Mouse (Mus musculus): ENCODE measurements around the gene Rsf1.

The Rsf1 gene

DNA sequence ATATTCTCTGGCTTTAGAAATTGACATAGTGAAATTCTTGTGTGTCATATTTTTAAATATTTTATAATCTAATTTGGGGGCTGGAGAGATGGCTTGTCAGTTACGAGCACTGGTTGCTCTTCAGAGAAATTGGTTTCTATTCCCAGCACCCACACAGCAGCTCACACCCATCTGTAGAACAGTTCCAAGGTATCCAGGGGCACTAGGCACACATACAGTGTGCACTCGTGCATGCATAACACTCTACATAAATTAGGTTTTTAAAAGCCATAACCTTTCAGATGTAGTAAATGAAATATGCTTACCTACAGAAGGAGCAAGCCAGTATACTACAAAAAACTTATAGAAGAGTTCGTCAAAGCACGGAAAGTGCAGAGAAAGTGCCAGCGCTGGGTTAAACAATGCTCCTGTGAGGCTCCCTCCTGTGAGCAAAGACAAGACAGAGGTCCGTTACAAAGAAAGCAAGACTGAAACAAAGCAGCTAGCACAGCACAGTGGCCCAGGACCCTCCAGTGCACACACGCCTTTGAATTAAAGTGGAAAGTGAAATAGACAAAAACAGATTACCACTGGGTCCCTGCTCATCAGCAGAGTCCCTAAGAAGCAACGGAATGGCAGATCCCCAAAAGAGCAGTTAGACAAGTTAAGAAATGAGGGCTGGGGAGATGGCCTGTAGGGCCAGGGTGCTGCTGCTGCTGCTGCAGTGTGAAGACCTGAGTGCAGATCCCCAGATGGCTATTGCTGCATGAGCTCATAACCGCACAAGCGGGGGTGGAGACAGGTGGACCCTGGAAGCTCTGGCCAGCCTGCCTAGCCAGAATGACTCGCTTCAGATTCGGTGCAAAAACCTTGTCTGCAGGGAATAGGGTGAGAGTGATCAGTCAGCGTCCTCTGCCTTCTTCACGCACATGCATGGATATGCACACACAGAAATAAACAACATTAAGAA lies 149.3 kb downstream of the Rsf1 start:
- DNase-seq, result no peak

DNA sequence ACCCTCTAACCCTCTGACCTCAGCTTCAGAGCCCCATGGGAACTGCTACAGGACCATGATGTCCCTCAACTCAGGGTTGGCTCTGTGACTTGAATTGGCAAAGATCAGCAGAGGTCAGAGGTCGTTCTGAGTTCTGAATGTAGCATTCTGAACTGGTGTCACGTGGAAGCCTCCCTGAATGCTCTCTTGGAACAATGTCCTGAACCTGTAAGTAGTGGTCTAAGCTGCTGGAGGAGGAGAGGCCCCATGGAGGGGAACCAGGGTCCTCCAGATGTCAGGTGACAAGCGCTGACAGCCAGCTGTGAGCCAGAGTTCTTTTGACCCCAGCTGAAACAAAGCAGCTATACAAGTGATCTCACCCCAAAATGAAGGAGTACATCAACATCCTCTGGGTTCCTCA lies 150.7 kb downstream of the Rsf1 start:
- DNase-seq, result peak; percentile 75

DNA sequence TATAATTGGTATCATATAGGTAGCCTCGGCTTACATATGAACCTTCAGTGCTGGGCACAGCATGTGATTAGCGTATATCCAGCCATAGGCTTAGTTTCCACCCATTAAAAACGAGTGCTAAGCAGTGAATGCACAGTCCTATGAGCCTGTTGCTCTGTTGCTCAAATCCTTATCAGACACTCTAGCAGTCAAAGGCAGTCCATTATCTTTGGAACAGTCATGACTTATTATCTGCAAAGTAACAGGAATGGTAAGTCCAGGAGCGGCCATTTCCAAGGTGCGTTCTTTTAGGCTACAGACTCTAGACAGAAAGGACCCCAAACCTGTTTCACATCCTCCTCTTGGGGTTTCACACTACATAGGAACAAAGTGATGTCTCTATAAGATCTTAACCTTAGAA lies 153.9 kb downstream of the Rsf1 start:
- DNase-seq, result no peak

DNA sequence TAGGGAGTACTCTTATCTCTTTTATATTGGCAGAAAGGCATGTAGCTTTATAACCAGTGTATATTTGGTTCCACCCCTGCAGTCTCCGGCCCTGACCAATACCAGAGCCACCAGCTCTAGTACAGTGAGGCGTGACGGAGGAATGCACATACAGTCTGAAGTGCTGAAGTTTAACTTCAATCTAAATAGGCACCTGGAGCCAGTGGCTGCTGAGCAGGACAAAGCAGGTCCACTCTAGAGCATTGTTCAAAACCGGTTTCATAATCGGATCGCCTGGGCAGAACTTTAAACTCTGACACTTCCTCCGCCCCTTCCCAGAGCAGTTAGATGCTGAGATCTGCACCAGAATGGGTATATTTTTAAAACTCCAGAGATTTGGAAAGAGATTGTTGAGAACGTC lies 155.3 kb downstream of the Rsf1 start:
- DNase-seq, result peak; percentile 47

DNA sequence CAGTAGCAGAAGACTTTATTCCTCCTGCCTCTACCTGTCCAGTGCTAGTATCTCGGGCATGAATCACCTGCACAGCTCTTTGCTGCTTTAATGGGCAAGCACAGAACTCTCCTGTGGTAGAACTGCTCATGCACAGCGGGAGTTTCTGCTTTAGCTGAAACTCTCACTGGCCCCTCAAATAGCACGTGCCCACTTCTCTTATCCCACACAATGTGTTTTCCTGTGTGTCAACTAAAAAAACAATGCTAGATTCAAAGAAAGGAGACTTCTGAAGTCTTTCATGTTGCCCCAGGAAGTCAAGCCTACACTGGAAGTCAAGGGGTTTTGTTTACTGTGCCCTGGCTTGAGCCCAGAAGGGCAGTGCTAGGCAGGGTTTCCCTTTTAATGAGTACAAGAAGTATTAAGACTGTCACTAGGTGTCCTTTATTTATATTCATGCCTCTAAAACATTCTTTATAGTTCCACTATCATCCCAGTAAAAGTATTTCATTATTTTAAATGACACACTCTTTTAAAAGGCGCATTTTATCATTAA lies 156.3 kb downstream of the Rsf1 start:
- DNase-seq, result peak; percentile 51

DNA sequence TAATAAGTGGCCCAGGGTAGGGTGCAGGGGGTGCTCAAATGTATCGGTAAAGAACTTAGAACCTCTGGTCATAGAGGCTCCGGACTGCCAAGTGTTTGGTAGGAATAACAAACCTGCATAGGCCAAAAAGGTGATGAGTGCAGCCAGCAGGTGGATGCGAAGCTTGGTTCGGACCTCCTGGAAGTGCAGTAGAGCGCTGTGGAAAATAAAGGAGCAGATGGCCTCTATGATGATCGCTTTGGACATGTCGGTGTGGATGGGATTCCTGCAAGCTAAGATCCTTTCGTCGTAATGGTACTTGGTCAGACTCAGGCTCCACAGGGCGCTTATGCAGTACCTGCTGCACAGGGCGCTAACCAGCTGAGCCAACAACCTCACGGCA lies 157.6 kb downstream of the Rsf1 start:
- no peak for DNase-seq

DNA sequence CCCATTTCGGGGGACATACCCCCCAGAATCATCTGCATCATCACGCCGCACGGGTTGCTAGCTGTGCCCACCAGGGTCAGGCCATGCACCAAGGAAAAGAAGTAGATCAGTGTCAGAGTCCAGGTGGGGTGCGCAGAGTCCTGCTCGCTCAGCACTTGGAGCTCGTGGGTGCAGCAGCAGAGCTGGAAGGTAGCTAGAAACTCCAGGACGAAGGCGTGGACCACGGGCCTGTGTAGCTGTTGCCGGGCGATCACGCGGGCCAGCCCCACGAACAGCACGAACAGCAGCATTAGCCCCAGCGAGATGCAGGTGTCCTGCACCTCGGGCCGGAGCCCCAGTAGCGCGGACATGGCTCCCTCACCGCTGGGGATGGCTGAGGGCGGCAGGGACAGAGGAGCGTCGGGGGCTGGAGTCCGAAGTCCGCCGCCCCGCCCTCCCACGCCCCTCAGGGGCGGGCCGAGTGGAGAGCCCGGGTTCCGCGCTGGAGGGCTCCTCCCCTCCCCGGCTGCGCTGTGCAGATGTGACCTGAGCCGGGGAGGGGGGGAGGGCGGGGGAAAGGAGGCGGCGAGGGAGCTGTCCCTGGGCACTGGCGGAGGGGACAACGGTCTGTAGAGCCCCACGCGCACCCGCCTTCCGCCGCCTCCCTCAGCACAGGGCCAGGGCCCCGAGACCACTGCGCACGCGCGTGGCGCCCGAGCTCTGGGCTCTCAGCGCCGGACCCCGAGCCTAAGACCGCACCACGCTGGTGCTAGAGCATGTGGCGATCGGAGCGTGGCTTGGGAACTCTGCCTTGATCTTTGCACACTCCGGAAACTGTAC lies 158.2 kb downstream of the Rsf1 start, which contains the start of gene Aqp11:
Gene Aqp11 (minus strand): TSS at position 652 of the 819 bp plus-strand sequence.
- peak; percentile 92 for DNase-seq

DNA sequence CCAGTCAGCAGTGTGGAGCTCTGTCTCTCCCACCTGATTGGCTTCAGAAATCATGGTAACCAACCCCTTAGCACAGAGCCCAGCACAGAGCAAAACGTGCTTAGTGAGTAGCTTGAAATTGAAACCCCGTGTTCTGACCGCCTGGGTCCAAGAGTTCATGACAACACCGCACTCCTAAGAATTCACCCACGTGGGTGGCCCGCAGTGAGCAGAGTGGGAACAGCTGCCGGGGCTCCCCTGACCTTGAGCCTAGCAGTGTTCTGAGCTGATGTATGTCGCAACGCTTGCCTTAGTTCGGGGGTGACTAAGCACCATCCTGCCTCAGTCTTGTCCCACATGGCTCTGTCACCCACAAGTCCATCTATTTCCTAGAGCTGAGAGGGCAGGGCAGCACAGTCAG lies 161.3 kb downstream of the Rsf1 start:
- DNase-seq, result no peak

DNA sequence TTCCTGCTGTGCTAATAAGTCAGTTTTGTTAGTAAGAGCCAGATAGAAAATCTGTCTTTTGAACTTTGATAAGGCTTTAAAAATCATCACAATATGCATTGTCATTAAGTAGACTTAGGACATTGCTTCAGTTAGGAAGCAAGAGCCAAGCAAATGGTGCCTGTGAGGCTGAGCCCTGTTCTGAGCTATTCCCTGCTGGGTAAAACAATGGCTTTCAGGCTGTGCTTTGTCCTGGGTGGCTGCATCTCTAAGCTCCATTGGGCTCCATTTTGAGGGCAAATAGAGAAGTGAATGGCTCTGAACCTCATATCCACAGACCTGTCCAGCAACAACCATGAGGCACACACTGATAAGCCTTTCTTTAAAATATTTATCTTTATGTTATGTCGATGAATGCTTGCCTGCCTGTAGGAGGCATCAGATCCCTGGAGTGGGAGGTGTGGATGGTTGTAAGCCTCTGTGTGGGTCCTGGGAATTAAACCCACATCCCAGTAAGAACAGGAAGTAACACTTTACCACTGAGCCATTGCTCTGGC lies 162.1 kb downstream of the Rsf1 start:
- no peak for DNase-seq

All from thymus, postnatal 25 days (tissue).